Mouse (Mus musculus): ENCODE data around the gene Col24a1.
"Not testable (repeated sequence)": the region's sequence is repeated elsewhere in the genome, so short reads cannot be mapped to it uniquely, and the experiment has no call there.

Gene Col24a1

DNA sequence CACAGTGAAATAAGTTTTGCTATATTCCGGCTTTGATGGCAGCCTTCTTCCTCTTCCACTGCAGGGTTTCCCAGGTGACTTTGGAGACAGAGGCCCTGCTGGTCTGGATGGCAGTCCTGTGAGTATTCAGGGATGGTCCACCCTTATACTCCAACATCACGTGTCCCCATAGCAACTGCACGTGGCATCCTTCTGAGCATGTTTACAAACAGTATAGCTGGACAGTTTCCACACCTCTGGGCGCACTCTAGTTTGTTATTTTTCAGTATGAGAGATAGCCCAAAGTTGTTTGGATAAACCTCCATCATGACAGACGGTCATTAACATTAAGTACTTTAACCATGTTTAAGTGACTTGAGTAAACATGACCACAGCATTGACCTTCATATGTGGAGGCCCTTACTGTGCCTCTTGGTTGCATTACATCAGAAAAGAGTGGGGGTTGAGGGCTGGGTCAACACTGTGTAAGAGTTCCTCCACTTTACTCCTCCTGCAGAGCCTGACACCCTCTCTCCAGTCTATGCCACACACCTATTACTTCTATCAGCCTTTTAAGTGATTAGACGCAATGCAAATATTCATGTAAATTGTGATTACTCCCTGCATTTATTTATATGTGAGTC is 64.7 kb downstream of the Col24a1 start:
- DNase-seq: no peak

DNA sequence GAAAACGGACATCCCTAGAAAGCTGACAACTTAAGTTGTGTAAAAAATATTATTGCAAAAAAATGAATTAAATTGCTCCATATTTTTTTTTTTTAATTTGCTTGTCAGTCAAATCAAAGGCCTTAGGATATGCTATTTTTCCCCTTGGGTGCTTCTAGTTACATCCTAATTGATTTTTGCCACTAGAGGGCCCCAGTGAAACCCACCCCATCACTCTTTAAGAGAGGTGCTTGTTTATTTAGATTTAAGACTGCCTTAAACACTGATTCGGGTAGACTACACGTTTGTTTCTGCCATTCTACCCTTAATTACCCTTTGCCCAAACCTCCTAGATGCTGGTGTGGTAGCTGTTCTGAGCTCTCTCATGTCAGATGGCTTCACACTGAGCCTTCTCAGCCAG is 73.0 kb downstream of the Col24a1 start:
- peak in 1 of 2 experiments; percentile 4 for DNase-seq

DNA sequence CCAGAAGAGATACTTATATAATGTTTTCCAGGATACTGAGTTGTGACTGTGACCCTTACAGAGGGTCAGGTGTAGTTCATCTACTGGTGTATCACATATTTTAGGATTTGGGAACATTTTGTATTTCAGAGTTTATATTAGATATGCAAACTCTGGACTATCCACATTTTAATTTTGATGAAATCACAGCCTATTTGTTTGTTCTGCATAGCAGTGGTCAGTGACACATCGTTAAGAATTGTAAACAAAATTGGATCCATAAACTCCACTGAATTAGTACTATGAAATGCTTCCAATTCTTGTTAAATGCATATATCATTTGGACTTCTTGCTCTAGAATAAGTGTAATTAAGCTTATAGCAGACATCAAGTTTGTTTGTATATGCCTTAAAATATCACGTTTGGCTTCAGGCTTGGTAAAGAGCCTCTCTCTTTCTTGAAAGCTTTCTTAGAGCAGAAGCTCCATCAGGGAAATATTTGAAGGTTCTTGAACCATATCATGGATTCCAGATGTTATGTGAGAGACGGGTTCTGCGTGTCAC is 75.0 kb downstream of the Col24a1 start:
- no peak for DNase-seq

DNA sequence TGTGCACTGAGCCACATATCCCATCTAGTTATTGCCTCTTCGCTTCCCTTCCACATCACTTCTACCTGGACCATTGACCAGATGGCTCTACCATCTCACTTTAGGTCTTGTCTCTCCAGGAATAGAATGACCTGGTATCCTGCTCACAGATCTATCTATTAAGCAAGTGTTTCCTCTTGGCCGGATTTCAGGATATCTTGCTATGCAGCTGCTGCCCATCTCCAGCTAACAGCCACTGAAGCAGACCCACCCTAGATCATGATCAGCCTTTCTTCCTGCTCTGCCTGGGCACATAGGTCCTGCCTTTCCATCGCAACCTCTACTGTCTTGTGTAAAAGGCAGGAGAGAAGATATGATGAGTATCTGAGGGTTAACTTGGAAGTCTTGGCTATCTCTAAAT is 84.0 kb downstream of the Col24a1 start:
- DNase-seq: no peak

DNA sequence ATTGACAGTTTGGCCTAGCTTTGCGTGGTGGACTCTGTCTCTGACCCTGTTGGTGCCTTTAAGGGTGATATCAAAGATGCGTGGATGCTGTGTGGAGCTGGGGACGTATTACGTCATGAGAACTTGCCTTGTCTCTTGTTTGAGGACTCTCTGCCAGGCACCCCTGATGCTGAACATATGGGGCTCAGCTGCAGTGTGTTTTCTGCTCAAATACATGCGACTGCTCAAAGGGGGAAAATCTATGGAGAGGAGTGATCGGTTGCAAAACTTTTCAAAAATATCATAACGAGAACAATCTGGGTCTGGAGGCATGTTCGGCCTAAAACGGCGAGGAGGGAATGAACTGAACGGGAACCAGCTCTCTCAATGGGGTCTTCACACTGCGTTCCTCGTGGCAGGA is 90.8 kb downstream of the Col24a1 start:
- DNase-seq: no peak

DNA sequence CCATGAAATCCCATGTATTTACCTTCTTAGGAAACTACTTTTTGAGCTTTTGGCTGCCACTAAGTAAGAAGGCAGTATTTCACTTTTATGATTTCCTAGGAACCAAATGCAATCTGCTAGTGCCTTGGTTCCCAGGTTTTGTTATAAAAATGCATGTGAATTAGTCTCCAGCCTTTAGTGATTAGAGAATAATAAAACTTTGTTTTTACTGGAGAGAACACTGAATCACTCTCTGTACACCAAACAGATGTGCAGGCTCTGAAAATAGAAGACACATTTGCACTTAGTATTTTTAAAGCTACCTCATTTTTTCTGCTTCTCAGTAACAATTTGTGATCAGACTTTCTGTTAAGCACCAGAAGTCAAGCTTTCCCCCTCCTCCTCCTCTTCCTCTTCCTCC is 94.2 kb downstream of the Col24a1 start:
- DNase-seq: no peak

DNA sequence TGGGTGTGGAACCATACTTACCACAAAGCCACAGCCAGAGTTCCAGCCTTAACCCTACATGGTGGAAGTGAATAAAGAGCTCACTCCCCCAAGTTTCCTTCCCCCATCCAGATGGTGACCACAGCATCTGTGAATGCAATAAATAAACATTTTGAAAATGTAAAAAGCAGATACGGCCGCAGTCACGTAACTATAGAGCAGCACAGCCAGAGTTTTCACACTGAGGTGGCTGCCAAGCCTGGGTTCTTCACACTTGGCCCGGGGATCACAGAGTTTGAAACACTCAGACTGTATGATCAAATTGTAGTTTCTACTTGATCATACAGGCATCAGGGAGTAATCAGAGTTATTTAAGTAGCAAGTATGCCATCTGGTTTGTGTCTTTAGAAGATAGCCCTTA is 98.4 kb downstream of the Col24a1 start:
- no peak for DNase-seq

DNA sequence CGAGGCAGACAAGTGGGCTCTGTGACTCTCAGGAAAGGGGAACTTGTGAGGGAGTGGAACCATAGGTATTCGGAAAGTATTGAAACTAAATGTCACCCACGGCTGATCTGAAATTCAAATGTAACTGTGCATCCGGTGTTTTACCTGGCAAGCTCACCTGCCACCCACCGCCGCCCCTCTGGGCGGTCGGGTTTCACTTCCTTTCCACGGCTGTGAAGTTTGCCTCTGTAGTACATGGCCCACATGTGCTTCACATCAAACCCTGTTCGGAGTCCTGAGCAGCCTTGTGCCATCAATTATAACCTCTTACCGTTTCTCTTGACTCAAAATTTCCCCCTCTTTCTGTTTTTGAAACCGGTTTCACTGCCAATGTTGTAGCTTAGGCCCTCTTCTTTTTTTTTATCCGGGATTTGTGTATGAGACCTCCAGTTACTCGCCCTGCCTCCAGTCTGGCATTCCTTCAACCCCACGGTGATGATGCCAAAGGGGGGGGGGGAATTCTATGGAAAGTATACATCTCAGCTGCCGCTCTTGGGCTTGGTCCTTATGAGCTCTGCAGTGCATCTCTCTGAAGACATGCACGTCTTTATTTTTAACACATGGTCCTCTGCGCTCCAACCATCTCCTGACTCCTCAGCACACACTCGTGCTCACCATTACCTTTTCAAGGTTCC is 99.9 kb downstream of the Col24a1 start:
- DNase-seq: no peak

DNA sequence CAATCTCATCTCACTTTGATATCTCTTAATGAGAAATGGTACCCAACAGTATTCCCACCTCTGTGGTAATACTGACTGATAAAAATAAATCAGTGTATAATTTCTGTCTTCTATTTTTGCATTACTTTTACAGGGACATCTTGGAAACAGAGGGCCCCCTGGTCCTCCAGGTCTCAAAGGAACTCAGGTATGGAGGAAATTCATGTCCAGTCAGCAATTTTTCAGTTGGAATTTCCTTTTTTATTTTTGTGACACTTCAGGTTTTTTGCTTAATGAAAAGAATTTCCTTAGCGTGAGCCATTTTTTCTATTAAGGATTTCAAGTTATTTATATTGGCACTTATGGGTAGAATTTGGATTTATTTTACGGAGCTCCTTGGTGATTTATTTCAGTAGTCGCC is 106.9 kb downstream of the Col24a1 start:
- no peak for DNase-seq

DNA sequence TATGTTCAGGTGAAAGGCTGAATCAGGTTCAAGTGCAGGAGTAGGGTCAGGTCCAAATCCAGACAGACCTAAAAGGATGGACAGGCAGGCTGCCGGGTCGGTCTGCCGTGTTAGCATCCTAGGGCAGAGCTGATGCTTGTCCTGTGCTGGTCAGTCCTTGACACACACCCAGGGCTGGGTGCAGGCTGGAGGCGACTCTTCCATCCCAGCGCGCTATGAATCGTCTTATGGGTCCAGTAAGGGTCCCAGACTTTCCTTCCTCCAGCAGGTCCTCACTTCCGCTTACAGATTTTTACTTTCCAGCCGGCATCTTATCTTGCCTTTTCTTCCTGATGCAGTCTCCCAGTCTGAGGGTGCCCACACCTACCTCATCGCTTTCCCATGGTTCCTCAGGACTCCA is 110.0 kb downstream of the Col24a1 start:
- DNase-seq: no peak

DNA sequence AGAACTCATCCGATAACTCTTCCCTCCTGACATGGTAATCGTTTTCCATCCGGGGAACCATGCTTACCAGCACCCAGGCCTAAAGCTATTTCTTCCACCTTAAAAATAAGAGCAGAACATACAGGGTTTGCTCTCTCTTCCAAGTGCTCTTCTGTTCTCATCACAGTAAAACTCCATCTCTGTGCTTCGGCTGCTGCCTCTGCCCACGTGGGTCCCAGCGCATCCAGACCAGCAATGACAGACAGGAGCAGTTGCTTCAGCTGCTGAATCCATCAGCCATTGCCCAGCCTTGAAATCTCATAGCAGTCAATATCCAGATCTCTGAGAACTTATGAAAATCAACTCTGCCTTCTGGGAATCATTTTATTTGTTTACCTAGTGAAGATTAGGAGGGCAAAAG is 110.7 kb downstream of the Col24a1 start:
- no peak for DNase-seq

DNA sequence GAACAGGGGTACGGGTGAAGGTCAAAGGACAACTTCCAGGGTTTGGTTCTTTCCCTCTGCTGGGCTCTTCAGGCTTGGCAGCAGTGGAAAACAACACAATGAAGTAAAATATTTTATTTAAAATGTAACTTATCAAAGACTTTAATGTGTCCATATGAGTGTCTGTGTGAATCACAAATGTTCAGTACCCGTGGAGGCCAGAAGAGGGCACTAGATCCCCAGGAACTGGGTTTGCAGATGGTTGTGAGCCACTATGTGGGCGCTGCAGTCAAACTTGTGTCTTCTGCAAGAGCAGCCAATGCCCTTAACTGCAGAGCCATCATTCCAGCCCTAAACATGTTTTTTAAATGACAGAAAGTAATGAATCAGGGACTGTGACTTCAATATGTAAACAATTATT is 115.8 kb downstream of the Col24a1 start:
- DNase-seq: peak in 1 of 2 experiments; percentile 18

DNA sequence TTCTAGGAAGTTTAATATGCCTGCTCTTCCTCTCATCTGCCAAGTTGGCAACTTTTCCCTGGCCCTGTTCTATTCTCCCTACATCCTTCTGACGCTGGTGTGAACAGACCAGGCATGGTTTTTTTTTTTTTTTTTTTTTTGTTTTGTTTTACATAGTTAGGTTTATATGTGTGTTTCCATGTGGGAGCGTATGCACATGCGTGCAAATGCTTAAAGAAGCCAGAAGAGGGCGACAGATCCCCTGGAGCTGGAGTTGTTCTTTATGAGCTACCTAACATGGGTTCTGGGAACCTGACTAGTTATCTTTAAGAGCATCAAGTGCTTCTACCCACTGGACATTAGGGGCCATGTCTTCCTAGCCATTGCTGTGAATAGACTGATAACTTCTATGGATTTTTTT is 119.9 kb downstream of the Col24a1 start:
- DNase-seq: no peak

DNA sequence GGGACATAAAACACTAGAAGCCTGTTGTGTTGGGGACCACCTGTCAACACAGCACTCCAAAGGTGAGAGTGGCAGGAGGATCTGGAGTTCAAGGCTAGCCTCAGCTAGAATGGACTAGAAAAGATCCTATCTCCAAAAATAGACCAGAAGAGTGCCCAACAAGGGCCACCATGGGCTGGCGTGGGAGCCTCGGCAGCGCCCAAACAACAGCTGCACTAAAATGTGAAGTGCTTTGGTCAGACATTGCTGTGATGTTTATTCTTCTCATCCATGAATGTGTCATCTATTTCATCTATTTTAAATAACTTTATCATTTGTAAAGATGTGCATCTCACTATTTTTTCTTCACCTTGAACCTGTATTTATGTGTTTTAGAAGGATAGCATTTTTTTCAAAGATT is 122.1 kb downstream of the Col24a1 start:
- no peak for DNase-seq

DNA sequence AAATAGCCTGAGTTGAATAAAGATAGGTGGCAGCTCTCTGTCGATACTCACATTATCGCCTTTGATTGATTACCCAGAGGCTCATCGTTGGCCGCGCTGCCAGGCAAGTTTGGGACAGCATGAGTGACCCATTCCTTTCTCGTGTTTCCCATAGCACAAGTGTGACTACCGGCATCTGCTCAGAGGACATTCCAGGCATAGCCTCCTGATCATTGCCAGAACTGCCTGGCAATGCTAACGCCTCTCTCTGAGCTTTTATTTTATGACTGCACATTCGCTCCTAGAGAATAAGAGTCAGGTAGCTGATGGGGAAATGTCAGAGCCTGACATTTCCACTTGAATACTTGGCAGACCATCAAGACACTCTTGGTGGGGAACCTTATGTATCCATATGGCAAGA is 125.5 kb downstream of the Col24a1 start:
- DNase-seq: peak; percentile 7 to 33

DNA sequence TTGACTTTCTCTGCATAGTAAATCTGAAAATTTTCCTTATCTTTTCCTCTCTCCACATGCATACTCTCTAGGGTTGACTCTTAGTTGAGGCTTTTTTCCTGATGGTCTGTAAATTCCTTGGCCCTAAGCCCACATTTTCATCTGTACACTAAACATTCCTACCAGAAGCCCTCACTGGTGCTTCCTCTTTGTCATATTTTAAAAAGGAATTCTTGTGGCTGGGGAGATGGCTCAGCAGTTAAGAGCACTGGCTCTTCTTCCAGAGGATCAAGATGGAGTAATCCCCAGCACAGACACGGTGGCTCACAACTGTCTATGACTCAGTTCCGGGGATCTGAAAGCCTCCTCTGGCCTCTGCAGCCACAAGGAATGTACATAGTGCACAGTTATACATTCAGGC is 128.1 kb downstream of the Col24a1 start:
- no peak for DNase-seq

DNA sequence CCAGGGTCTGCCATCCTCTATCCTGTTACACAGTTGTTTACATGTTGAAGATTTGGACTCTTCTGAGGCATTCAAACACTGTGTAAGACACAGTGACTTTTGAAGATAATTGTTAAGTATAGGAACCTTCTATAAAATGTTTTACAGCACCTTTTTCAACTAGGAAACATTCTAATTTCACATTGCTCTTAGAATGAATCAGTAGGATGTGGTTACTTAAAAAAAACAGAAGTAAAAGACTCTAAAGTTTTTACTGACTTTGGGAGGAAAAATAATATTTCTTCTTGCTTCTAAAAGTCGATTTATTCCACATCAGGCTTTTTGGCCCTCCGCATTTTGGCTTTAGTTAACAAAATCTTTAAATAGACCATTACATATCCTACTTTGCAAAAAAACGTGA is 129.8 kb downstream of the Col24a1 start:
- no peak for DNase-seq

DNA sequence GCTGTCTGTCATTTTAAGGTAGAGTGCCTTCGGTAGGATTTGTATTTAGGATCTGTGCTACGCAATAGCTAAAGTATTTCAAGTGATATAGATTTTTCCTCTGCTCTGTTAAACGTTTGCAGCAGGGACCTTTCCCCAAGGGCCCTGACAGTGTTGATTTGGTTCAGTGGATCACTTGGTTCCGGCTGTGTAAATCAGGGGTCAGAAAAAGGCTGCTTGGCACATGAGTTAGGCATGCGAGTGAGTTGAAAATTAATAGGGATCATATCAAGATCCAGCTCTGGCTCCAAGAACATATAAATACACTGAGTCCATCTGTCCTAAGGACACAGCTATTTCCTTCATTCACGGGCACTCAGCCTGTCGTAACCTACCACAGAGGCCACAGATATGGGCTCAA is 146.1 kb downstream of the Col24a1 start:
- DNase-seq: no peak

DNA sequence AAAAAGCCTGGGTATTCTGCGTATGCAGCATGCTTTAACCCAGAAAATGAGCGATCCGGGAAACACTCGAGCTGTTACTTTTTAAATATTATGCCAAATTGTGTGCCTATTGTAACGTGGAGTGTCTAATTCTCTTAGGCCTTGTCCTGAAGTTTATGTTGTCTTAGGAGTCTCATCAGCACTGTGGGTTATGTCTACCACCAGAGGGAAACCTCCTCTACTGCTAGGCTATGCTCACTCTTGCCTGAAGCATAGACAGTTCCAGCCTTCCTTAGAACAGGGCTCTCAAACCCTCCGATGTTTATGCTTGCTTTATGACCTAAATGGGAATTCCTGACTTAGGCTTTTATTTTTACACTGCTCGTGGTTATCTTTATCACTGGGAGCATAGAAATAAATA is 146.8 kb downstream of the Col24a1 start:
- no peak for DNase-seq

DNA sequence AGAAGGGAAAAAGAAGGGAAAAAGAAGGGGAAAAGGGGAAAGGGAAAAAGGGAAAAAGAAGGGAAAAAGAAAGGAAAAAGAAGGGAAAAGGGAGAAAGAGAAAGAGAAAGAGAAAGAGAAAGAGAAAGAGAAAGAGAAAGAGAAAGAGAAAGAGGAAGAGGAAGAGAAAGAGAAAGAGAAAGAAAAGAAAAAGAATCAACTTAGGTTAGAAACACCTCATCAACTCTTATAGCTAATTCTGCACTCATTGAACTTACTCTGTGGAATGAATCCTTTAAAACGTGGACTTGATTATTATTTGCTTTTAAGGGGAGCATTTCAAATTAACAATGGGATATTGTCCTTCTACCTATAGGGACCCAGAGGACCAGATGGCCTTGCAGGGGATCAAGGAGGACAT is 148.7 kb downstream of the Col24a1 start:
- no peak for DNase-seq

DNA sequence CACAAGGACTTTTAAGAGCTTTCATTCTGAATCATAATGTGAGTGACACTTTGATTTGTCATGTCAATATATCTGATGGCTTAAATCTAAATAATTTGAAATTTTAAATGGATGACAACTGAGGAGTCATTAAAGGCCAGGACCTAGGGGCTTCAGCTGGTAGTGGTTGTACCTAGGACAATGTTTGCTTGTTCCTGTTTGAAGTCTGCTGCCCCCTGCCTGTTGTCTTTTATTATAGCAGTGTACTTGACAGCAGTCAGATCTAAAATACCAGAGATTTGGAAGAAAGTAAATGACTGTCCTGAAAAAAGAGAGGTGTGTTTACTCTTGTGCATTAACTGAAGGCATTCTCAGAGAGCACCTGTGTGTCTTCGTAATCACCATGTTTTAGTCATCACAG is 150.0 kb downstream of the Col24a1 start:
- peak in 1 of 2 experiments; percentile 27 for DNase-seq

DNA sequence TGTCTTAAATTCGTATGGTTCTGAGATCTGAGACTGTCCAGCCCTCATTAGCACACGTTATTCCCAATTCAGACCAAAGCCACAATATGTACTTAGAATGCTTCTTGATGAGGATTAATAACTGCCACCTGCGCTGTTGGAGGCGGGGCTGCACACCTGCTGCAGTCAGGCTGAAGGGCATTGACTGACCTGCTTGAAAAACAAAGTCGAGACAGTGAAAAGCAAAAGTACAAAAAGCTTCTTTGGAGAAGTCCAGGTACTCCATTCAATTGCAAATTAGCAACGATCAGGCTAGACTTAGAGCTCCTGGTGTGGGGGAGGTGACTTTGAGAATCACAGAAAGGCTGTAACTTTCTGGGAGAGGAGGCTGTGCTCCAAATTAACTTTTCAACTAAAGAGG is 150.9 kb downstream of the Col24a1 start:
- not testable (repeated sequence) for DNase-seq

DNA sequence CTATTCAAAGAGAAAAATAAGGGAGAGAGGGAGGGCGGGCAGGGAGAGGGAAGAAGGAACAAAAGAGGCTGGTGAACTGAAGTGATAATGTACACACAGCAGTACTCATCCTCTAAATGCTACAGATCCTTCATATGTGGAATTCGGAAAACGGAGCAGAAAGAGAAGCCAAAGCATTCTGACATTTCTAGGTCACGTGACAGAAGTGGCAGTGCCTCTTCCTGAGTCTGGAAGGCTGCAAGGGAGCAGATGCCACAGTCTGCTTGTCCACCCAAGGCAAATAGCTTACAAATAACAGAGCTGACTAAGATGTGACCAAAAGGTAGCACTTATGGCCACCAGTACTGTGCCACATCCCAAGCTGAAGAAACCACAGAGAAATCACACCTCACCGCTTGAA is 164.8 kb downstream of the Col24a1 start:
- no peak for DNase-seq

DNA sequence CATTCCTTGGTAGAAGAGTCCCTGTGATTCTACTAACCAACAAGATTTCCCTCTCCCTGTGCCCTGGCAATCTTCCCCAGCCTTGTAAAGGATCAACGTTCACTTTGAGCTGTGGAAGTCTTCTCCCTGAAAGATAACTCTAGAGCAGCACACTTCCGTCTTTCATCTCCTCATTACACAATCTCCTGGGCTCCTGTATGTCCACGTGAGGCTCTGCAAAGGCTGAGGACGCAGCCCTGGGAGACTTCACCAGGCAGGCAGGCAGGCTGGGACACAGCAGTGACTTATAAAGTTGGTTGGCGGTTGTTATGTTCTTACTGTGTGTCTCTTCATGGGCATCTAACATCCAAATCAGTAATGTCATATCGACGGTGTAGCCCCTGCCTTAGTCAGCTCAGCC is 170.1 kb downstream of the Col24a1 start:
- no peak for DNase-seq

DNA sequence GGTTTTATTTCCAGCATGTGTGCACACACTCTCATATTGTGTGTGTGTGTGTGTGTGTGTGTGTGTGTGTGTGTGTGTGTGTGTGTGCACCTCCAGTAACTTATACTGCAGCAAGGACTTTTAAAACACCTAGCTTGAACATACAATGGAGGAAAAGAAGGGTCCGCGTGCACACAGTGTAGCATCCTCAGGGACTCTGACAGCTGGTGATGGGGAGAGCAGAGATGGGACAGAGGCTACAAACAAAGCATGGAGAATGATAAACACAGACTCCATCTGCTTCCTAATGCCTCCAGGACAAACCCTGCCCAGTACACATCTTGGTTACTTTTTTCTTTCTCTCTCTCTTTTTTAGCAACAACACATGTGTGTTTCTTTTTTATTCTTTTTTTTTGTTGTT is 171.5 kb downstream of the Col24a1 start:
- DNase-seq: no peak

Measured in cerebellum, postnatal 25 days (tissue).